Mouse (Mus musculus): ENCODE measurements around the gene Slc27a1.

DNA sequence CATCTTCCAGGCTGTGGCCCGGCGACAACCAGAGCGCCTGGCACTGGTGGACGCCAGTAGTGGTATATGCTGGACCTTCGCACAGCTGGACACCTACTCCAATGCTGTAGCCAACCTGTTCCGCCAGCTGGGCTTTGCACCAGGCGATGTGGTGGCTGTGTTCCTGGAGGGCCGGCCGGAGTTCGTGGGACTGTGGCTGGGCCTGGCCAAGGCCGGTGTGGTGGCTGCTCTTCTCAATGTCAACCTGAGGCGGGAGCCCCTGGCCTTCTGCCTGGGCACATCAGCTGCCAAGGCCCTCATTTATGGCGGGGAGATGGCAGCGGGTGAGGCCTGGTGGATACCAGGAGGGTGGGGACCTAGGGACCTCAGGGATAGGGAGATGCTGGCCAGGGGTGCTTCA is 10.8 kb downstream of the Slc27a1 start:
- TF ChIP-seq EP300 (IDR thresholded peaks at IDR 0.05) (no peak), CTCF (IDR thresholded peaks at IDR 0.05) (no peak)
